Mouse (Mus musculus) CH12F3 (cell line): ENCODE results near the gene Gm37596.
"Not testable (repeated sequence)": the region's sequence is repeated elsewhere in the genome, so short reads cannot be mapped to it uniquely, and the experiment has no call there.

Experiments used
- in situ Hi-C: fragments of 300-500 bp; cut with MboI; formaldehyde crosslinking; loops from 2 replicates; pipeline ENCODE4 v1.14.3; 2020; ENCODE audit warnings: low sequenced_read_pairs

Gm37596 gene

GRCm38 (mm10) chr3:93692970-93693369, at the start of gene Gm37596:
Gene Gm37596, minus strand, starts transcription at chr3:93693070.
- in situ Hi-C loops: not testable (repeated sequence)

- in situ Hi-C loops: not testable (repeated sequence)
These were observed 16.2 kb upstream of the Gm37596 start for GRCm38 (mm10) chr3:93708969-93709637.

DNA sequence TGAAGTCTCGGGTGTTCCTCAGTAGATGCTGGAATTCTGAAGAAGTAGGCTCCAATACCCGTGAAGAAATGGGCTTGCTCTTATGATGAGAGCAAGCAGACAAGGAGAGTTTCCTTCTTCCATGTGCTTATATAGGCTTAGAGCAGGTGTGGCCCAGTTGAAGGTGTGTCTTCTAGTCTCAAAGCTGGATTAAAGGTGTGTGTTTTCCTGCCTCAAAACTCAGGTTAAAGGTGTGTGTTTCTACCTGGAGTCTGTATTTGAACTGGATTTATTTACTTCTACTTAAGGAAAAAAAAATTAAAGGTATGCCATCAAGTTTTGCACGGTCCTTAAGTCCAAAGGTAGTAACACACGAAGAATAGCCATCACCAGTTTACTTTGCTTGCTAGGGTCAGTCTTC, 16.7 kb downstream of the Gm37596 start, which contains the start of gene Tdpoz1:
Tdpoz1 (minus strand) TSS at position 101 of the 400 bp plus-strand sequence.
- in situ Hi-C loops: not testable (repeated sequence)

DNA sequence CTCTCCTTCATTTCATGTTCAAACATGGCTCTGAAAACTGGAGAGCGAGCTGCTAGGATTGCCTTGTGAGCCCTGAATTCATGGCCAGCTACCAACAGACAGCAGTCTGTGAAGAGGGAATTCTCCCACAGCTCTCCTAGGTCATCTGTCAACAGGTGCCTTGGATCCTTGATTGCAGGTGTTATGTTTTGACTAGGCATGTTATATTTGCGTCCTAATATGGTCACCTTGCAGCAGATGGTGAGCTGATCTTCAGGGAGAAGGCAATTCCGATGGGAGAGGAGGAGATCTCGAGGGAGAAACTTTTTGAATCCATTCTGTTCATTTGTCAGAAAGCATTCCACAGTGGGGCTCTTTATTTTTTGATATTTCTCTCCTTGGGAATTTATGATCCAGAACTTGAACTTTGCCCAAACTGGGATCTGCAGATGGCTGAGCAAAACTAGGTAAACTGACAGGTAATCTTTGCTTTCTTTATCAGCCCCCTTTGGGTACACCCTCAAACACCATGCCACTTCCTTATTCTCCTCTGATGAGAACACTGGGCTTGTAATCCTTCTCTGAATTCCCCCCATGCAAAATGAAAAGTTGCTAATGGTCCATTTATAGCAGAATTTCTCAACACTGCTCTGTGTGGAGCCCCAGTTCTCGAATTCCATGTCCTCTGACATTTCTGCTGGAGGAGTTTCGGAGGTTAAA, 21.9 kb downstream of the Gm37596 start:
- in situ Hi-C loops: not testable (repeated sequence)

DNA sequence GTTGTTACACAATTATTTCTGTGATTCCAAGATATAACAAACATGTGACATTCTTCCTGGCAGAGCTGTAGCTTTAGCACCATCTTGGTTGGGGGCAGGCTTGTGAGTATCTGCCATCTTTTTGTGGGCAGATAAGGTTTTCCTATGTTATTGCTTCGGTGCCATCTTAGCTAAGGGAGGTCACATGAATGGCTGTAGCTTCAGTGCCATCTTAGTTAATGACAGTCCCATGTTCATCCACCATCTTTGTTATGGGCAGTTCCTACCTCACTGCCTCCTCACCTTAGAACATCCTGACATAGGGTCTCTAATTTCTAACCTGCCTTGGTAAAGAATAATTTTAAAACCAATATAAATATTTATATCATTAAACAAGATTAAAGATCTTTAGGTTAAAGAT, 38.6 kb downstream of the Gm37596 start:
- in situ Hi-C loops: no loop called here

DNA sequence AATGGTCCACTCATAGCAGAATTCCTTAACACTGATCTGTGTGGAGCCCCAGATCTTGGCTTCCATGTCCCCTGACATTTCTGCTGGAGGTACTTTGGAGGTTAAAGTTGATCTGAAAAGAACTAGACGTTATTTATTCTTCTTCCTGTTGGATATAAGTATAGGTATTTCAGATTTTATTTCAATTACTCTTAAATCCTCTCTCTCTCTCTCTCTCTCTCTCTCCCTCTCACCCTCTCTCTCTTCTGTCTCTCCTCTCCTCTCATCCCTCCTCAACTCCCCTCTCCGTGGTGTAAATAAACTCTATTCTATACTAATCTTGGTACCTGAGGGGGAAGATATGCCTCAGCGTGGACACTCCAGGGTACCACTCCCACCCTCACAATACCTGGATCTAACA, 40.3 kb downstream of the Gm37596 start, which contains the start of gene Tdpoz2:
Tdpoz2 (minus strand) TSS at position 101 of the 400 bp plus-strand sequence.
- in situ Hi-C loops: no loop called here
